Mouse (Mus musculus) megakaryocyte progenitor cell, adult 5-6 weeks (primary cell): ENCODE results near the gene Gpr137c. TPM values are rescaled to one million over a fixed set of nuclear protein-coding genes. Genes with fewer than 3 reads are reported as not detected.

Experiments used
- total RNA-seq, 2 experiments: library from RNA; stranded (forward) in 1 of 2; stranded (reverse) in 1 of 2; fragments of 157-497, 149-512 nt in 1 of 2; fragments of 200-1000 nt in 1 of 2; gene quantifications; 2 replicates each; pipeline versions ENCODE4 v1.2.3 to v1.2.4; 2015 to 2017

Gpr137c gene
- total RNA-seq, 2 experiments from 2014 or later: 1.5 to 1.7 TPM

Other genes starting within 250 kb of the Gpr137c start
- gene Ptger2, start 231.5 kb upstream of the Gpr137c start, total RNA-seq (2015): 4.6 and 6.1 TPM in 2 replicates
- gene Ptger2, start 231.5 kb upstream of the Gpr137c start, total RNA-seq (2017): 2.1 and 3.5 TPM in 2 replicates
- 8.1 and 11.1 TPM in 2 replicates for gene Txndc16, start 611 bp downstream of the Gpr137c start, total RNA-seq (2015)
- 11.2 and 14.2 TPM in 2 replicates for gene Txndc16, start 611 bp downstream of the Gpr137c start, total RNA-seq (2017)
- 137 and 148 TPM in 2 replicates for gene Ero1l, start 99.1 kb downstream of the Gpr137c start, total RNA-seq (2015)
- 72.8 and 86.0 TPM in 2 replicates for gene Ero1l, start 99.1 kb downstream of the Gpr137c start, total RNA-seq (2017)
- 158 and 168 TPM in 2 replicates for gene Psmc6, start 110.1 kb downstream of the Gpr137c start, total RNA-seq (2015)
- gene Psmc6, start 110.1 kb downstream of the Gpr137c start, total RNA-seq (2017): 186 and 238 TPM in 2 replicates
- gene Styx, start 131.4 kb downstream of the Gpr137c start, total RNA-seq (2015): 44.6 and 51.5 TPM in 2 replicates
- 18.7 and 19.7 TPM in 2 replicates for gene Styx, start 131.4 kb downstream of the Gpr137c start, total RNA-seq (2017)
- 49.7 and 54.0 TPM in 2 replicates for gene Gnpnat1, start 185.2 kb downstream of the Gpr137c start, total RNA-seq (2015)
- gene Gnpnat1, start 185.2 kb downstream of the Gpr137c start, total RNA-seq (2017): 22.7 and 34.2 TPM in 2 replicates